Mouse (Mus musculus) intestine, embryonic 15.5 days (tissue): ENCODE results near the gene Otop1. TPM values are rescaled to one million over a fixed set of nuclear protein-coding genes. Genes with fewer than 3 reads are reported as not detected.

ENCODE experiments used
- ATAC-seq: fragments of 200-750 bp; cut with Nextera tagmentation; 2 replicates; pipeline ENCODE4 v1.8.0; 2017; ENCODE audit warnings: moderate TSS enrichment, moderate library complexity
- H3K27ac ChIP-seq: fragments of 300-500 bp; sonication (generic); 2 replicates; pipeline ENCODE4 v1.5.1; 2015; ENCODE audit warnings: mild to moderate bottlenecking, inconsistent platforms
- H3K27me3 ChIP-seq: fragments of 300-500 bp; sonication (generic); replicated peaks from 2 replicates; pipeline ENCODE4 v1.6.1; 2015; ENCODE audit warnings: inconsistent platforms
- H3K36me3 ChIP-seq: fragments of 300-500 bp; sonication (generic); 2 replicates; pipeline ENCODE4 v1.6.1; 2015; ENCODE audit warnings: inconsistent platforms
- H3K4me1 ChIP-seq: fragments of 300-500 bp; sonication (generic); replicated peaks from 2 replicates; pipeline ENCODE4 v1.6.1; 2015; ENCODE audit warnings: inconsistent platforms
- H3K4me2 ChIP-seq: fragments of 300-500 bp; sonication (generic); replicated peaks from 2 replicates; pipeline ENCODE4 v1.6.1; 2015; ENCODE audit warnings: mild to moderate bottlenecking, inconsistent platforms
- H3K4me3 ChIP-seq: fragments of 300-500 bp; sonication (generic); replicated peaks from 2 replicates; pipeline ENCODE4 v1.5.1; 2015; ENCODE audit warnings: inconsistent platforms
- H3K9ac ChIP-seq: fragments of 300-500 bp; sonication (generic); 2 replicates; pipeline ENCODE4 v1.6.1; 2015; ENCODE audit warnings: inconsistent platforms
- H3K9me3 ChIP-seq: fragments of 300-500 bp; sonication (generic); 2 replicates; pipeline ENCODE4 v1.6.1; 2016; ENCODE audit warnings: inconsistent platforms
- WGBS: fragments of 180-500 bp; shearing (Covaris S2); methylation state at CpG from one replicate; pipeline ENCODE4 v1.1.7; 2015; 5-methylcytosine and 5-hydroxymethylcytosine counted together
- polyA plus RNA-seq: library from polyadenylated mRNA; unstranded; fragments of >200 nt; fragmentation: Nextera tagmentation; extraction: Ambion mirVana; gene quantifications from 2 replicates; pipeline ENCODE4 v1.2.1, GENCODE M21; 2015

Otop1 gene
- not detected in 2 replicates for polyA plus RNA-seq

GRCm38 (mm10) chr5:38275771-38276170 lies at the start of gene Otop1:
Gene Otop1 (plus strand): TSS chr5:38275972.
- peak within 1 kb of the TSS; percentile 53 for H3K4me2 ChIP-seq
- 6% methylated on average over 4 of the region's 4 CpGs for WGBS

DNA sequence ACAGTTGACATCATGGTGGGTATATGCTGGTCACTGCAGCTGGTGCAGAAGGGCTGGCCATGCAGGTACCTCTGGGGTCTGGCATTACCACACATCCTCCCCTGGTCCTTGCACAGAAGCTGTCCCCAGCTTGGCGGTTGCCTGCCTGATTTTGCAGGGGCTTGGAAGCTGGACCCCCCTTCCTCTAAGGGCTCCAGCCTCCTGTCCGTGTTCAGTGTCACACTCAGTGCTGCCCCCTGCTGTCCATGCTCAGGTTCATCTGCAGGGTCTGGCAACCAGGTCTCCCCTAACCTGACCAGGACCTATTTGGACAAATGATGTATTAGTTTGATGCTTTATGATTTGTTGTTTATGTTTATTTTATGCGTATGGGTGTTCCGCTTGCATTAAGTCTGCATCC lies 40.4 kb upstream of the Otop1 start:
- H3K9ac ChIP-seq, result no peak overlapping the region
- no peaks in the 10 kb centered on the region for H3K4me1 ChIP-seq
- H3K36me3 ChIP-seq, result peaks cover 15% of the 10 kb centered on the region; the same call in 1 of the 2 replicates
- H3K27me3 ChIP-seq, result no peaks in the 10 kb centered on the region
- no peak overlapping the region for H3K27ac ChIP-seq
- H3K4me2 ChIP-seq, result no peak overlapping the region
- WGBS, result 71% methylated on average over 4 of the region's 4 CpGs
- no peak overlapping the region for H3K4me3 ChIP-seq
- ATAC-seq, result no peak
- no peaks in the 10 kb centered on the region for H3K9me3 ChIP-seq

More at GRCm38 (mm10) chr5:38275771-38276170, at the start of gene Otop1:
- ATAC-seq, result no peak
- H3K9me3 ChIP-seq, result no peaks in the 10 kb centered on the region
- no peak within 1 kb of the TSS; the same call in 1 of the 2 replicates for H3K4me3 ChIP-seq
- peaks cover 53% of the 10 kb centered on the region for H3K27me3 ChIP-seq
- no peak within 1 kb of the TSS for H3K9ac ChIP-seq
- peaks cover 11% of the 10 kb centered on the region for H3K4me1 ChIP-seq
- H3K36me3 ChIP-seq, result peaks cover 5% of the 10 kb centered on the region; the same call in 1 of the 2 replicates
- no peak within 1 kb of the TSS for H3K27ac ChIP-seq

DNA sequence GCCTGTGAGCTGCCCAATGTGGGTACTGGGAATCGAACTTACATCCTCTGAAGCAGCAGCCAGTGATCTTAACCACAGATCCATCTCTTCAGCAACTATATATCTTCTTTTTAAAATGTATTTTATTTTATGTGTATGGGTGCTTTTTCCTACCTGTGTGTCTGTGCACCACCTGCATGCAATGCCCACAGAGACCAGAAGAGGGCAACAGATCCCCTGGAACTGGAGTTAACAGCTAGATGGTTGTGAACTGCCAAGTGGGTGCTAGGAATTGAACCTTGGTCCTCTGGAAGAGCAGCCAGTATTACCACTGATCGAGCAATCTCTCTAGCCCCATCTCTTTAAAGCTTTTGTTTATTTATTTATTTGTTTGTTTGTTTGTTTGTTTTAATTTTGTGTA lies 39.1 kb upstream of the Otop1 start:
- WGBS, result 93% methylated on average over 2 of the region's 2 CpGs
- Histone ChIP-seq H3K4me3 (no peak overlapping the region), H3K9me3 (no peaks in the 10 kb centered on the region)

GRCm38 (mm10) chr5:38240727-38241472 lies 34.9 kb upstream of the Otop1 start:
- H3K27ac ChIP-seq, result 0 out of 2 replicates have a peak overlapping the region, but pooled peaks have one; percentile 11
- WGBS, result 39% methylated on average over 5 of the region's 5 CpGs

More for the DNA sequence above, 39.1 kb upstream of the Otop1 start:
- peaks cover 14% of the 10 kb centered on the region; the same call in 1 of the 2 replicates for H3K36me3 ChIP-seq
- H3K9ac ChIP-seq, result no peak overlapping the region
- H3K27ac ChIP-seq, result no peak overlapping the region
- no peak overlapping the region for H3K4me2 ChIP-seq
- H3K27me3 ChIP-seq, result no peaks in the 10 kb centered on the region
- no peaks in the 10 kb centered on the region for H3K4me1 ChIP-seq
- ATAC-seq, result no peak

DNA sequence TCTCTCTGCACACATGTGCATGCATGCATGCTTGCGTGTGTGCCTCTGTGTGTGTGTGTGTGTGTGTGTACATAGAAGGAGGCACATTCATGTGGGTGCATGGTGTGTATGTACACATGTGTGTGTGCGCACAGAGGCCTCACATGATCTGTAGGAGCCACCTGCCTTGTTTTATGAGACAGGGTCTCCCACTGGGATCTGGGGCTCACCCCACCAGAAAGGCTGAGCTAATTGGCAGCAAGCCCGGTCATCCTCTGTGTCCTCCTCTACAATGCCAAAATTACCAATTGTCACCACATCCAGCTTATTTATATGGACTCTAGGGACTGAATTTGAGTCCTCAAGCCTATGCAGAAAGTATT lies 34.3 kb upstream of the Otop1 start:
- Histone ChIP-seq H3K9ac (no peak overlapping the region), H3K36me3 (no peaks in the 10 kb centered on the region), H3K4me2 (no peak overlapping the region), H3K27ac (no peak overlapping the region), H3K27me3 (no peaks in the 10 kb centered on the region), H3K4me3 (no peak overlapping the region), H3K4me1 (no peaks in the 10 kb centered on the region), H3K9me3 (no peaks in the 10 kb centered on the region)
- WGBS, result 83% methylated on average over 3 of the region's 3 CpGs
- 0 out of 2 replicates have a peak, but pooled peaks have one; percentile 31 for ATAC-seq

More at GRCm38 (mm10) chr5:38240727-38241472, 34.9 kb upstream of the Otop1 start:
- H3K36me3 ChIP-seq, result 0 out of 2 replicates have a peak, but pooled peaks cover 4% of the 10 kb centered on the region
- no peaks in the 10 kb centered on the region for H3K4me1 ChIP-seq
- H3K4me3 ChIP-seq, result no peak overlapping the region
- no peak overlapping the region for H3K9ac ChIP-seq
- H3K4me2 ChIP-seq, result no peak overlapping the region
- no peaks in the 10 kb centered on the region for H3K27me3 ChIP-seq
- H3K9me3 ChIP-seq, result no peaks in the 10 kb centered on the region
- peak; percentile 82 for ATAC-seq

GRCm38 (mm10) chr5:38241966-38242365 lies 33.8 kb upstream of the Otop1 start:
- WGBS, result 85% methylated on average over 6 of the region's 6 CpGs
- Histone ChIP-seq H3K27ac (no peak overlapping the region), H3K9ac (no peak overlapping the region), H3K4me3 (no peak overlapping the region), H3K4me1 (no peaks in the 10 kb centered on the region), H3K9me3 (no peaks in the 10 kb centered on the region), H3K4me2 (no peak overlapping the region), H3K36me3 (no peaks in the 10 kb centered on the region), H3K27me3 (no peaks in the 10 kb centered on the region)
- no peak for ATAC-seq

DNA sequence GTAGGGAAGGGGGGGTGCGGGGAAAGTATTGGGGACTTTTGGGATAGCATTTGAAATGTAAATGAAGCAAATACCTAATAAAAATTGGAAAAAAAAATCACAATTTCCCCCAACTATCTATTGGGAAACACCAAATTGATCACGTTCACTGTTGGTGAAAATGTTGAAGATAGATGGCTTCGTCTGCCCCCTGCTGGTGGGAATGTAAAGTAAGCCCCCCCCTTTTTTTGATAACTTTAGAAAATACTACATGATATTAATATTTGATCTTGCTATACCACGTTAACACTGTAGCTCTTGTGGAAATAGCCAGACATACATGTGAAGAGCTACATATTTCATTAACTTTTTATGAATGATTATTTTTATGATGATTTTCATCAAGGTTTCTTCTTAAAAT lies 20.6 kb upstream of the Otop1 start:
- H3K9ac ChIP-seq, result no peak overlapping the region
- H3K27me3 ChIP-seq, result no peaks in the 10 kb centered on the region
- no peak for ATAC-seq
- H3K9me3 ChIP-seq, result no peaks in the 10 kb centered on the region
- no peaks in the 10 kb centered on the region for H3K36me3 ChIP-seq
- no peak overlapping the region for H3K27ac ChIP-seq
- H3K4me3 ChIP-seq, result no peak overlapping the region
- H3K4me2 ChIP-seq, result no peak overlapping the region
- 41% methylated on average over 4 of the region's 4 CpGs for WGBS
- no peaks in the 10 kb centered on the region for H3K4me1 ChIP-seq

GRCm38 (mm10) chr5:38255644-38256043 lies 20.1 kb upstream of the Otop1 start:
- 69% methylated on average over 3 of the region's 3 CpGs for WGBS

GRCm38 (mm10) chr5:38256551-38256950 lies 19.2 kb upstream of the Otop1 start:
- Histone ChIP-seq H3K27me3 (no peaks in the 10 kb centered on the region), H3K4me1 (no peaks in the 10 kb centered on the region; the same call in 1 of the 2 replicates), H3K9me3 (no peaks in the 10 kb centered on the region), H3K36me3 (no peaks in the 10 kb centered on the region), H3K4me3 (no peak overlapping the region), H3K4me2 (no peak overlapping the region), H3K9ac (no peak overlapping the region), H3K27ac (no peak overlapping the region)
- WGBS, result 96% methylated on average over 1 of the region's 1 CpGs
- ATAC-seq, result no peak

More at GRCm38 (mm10) chr5:38255644-38256043, 20.1 kb upstream of the Otop1 start:
- no peaks in the 10 kb centered on the region for H3K9me3 ChIP-seq
- no peak overlapping the region for H3K27ac ChIP-seq
- ATAC-seq, result no peak
- no peaks in the 10 kb centered on the region for H3K4me1 ChIP-seq
- H3K9ac ChIP-seq, result no peak overlapping the region
- H3K27me3 ChIP-seq, result no peaks in the 10 kb centered on the region
- H3K36me3 ChIP-seq, result no peaks in the 10 kb centered on the region
- H3K4me3 ChIP-seq, result no peak overlapping the region
- H3K4me2 ChIP-seq, result no peak overlapping the region

- no peak overlapping the region for H3K4me2 ChIP-seq
- no peak overlapping the region for H3K27ac ChIP-seq
- no peak overlapping the region for H3K4me3 ChIP-seq
- H3K9me3 ChIP-seq, result no peaks in the 10 kb centered on the region
- no peaks in the 10 kb centered on the region for H3K27me3 ChIP-seq
- ATAC-seq, result no peak
- no peak overlapping the region for H3K9ac ChIP-seq
- 86% methylated on average over 8 of the region's 8 CpGs for WGBS
- H3K36me3 ChIP-seq, result peaks cover 6% of the 10 kb centered on the region
- no peaks in the 10 kb centered on the region; the same call in 1 of the 2 replicates for H3K4me1 ChIP-seq
Measured at GRCm38 (mm10) chr5:38258034-38258772, 17.6 kb upstream of the Otop1 start.

GRCm38 (mm10) chr5:38258773-38259146 lies 17.0 kb upstream of the Otop1 start:
- WGBS, result 93% methylated on average over 5 of the region's 5 CpGs
- no peak overlapping the region for H3K4me2 ChIP-seq
- peaks cover 11% of the 10 kb centered on the region for H3K36me3 ChIP-seq
- H3K4me3 ChIP-seq, result no peak overlapping the region
- H3K9me3 ChIP-seq, result no peaks in the 10 kb centered on the region
- no peaks in the 10 kb centered on the region for H3K27me3 ChIP-seq
- no peak overlapping the region for H3K27ac ChIP-seq
- no peak for ATAC-seq
- no peaks in the 10 kb centered on the region; the same call in 1 of the 2 replicates for H3K4me1 ChIP-seq
- H3K9ac ChIP-seq, result no peak overlapping the region

DNA sequence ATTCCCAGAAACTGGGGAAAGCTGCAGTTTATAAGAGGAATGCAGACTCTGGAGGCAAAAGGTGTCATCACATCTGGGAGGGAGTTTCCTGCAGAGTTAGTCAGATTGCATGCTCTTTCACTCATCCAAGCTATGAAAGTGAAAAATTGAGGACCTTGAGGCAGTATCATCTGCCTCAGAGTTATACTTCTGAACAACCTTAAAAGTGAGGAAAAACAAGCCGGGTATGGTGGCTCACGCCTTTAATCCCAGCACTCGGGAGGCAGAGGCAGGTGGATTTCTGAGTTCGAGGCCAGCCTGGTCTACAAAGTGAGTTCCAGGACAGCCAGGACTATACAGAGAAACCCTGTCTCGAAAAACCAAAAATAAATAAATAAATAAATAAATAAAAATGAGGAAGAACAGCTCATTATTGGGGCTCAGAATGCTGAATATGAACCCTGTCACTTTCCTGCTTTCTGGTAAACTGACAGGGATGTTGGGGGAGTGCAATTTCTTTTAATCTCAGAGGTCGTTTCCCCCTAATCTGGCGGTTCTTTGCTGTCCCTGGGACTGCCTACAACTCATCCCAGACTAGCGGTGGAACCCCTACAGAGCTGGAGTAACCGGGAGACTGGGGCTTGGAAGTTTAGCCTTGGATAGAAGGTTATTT lies 16.2 kb upstream of the Otop1 start:
- no peak for ATAC-seq
- Histone ChIP-seq H3K36me3 (peaks cover 14% of the 10 kb centered on the region), H3K27ac (peak overlapping the region; percentile 89), H3K4me2 (peak overlapping the region; percentile 80), H3K4me3 (peak overlapping the region; percentile 84), H3K9ac (peak overlapping the region; percentile 68), H3K9me3 (no peaks in the 10 kb centered on the region), H3K4me1 (no peaks in the 10 kb centered on the region; the same call in 1 of the 2 replicates), H3K27me3 (no peaks in the 10 kb centered on the region)
- WGBS, result 41% methylated on average over 9 of the region's 9 CpGs
